9 mouse cellular contexts compared by ENCODE assay signal in the genomic region with DNA sequence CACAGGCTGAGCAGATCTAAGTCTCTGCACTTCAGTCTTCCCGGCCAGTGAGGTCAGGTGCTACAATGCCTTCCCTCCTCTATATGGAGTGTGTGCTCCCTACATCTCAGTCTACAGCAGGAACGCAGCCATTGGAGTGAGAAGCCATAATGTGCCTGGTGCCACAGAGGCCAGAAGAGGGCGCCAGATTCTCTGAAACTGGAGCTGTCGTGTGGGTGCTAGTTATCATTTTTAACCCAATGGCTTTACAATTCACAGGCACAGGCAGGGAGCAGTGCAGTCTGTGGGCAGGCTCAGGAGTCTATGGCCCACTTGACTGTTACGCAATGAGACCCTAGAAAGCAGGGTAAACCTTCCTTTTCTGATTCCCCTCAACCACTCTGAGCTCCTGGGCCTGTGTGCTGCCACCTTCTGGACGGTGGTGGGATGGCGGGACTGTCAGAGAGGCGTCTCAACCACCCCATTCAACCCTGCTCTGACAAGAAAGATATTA. TPM values are rescaled to one million over a fixed set of nuclear protein-coding genes. Genes with fewer than 3 reads are reported as not detected.
A peak's percentile ranks its signal among the peaks of the same experiment; 100 is the strongest.
DNase-seq lines count a peak whose midpoint lies in the region; ATAC-seq and TF ChIP-seq lines count a peak whose summit lies in the region.
"Had no signal": no experiment of that assay in that cellular context is flagged by ENCODE, and none has a peak within 500 bp of the region (broad histone marks: within the 10 kb centered on the region; RNA-seq: fewer than 3 reads in every experiment).

No protein-coding gene starts in this region.

- peak overlapping the region; percentile 39 for H3K4me2 ChIP-seq in forebrain, embryonic 13.5 days
- peak overlapping the region; percentile 69 for H3K4me2 ChIP-seq in liver, postnatal 0 days (ENCODE audit: low read depth, low read length)
- H3K4me2 ChIP-seq in neural tube, embryonic 13.5 days, result peak overlapping the region; percentile 32; the same call in 1 of the 2 replicates

- peak; percentile 38; the same call in 1 of the 2 replicates for ATAC-seq in forebrain, embryonic 13.5 days
- ATAC-seq in liver, postnatal 0 days, result peak; percentile 81
- ATAC-seq in neural tube, embryonic 13.5 days (ENCODE audit: low read depth), result peak; percentile 50

- H3K27me3 ChIP-seq in forebrain, embryonic 13.5 days, result no peaks in the 10 kb centered on the region
- no peaks in the 10 kb centered on the region for H3K27me3 ChIP-seq in liver, postnatal 0 days (ENCODE audit: insufficient read depth, low read length)
- no peaks in the 10 kb centered on the region for H3K27me3 ChIP-seq in neural tube, embryonic 13.5 days

- peak; percentile 80 for DNase-seq in ES-E14 (ENCODE audit: low read depth, low spot score)
- peak; percentile 37 for DNase-seq in cerebellum, adult 11 months
- peak; percentile 80 to 89 for DNase-seq in heart, postnatal 14 days
- peak; percentile 90 to 91 for DNase-seq in kidney, postnatal 4 days
- peak; percentile 88 for DNase-seq in liver, postnatal 0 days
- DNase-seq in testis, postnatal 10 days (ENCODE audit: low spot score), result peak; percentile 90

- intact Hi-C loops in heart, postnatal 14 days (cut with DNase I), result loop anchor here (10.0 kb wide), 1 partner anchor 176 kb away; no protein-coding TSS in a partner anchor

- peak overlapping the region; percentile 23; the same call in 1 of the 2 replicates for H3K9ac ChIP-seq in ES-E14 (ENCODE audit: insufficient read depth, low read depth, low read length, poor library complexity, severe bottlenecking)
- H3K9ac ChIP-seq in forebrain, embryonic 13.5 days, result no peak overlapping the region
- H3K9ac ChIP-seq in liver, postnatal 0 days (replicated peaks), result no peak overlapping the region
- no peak overlapping the region for H3K9ac ChIP-seq in neural tube, embryonic 13.5 days

- in situ Hi-C loops in ES-E14 (cut with MboI; ENCODE audit: low sequenced_read_pairs in 2 of 2, unreplicated experiment in 2 of 2), result no loop called here

- TF ChIP-seq EP300 in liver, postnatal 0 days (IDR thresholded peaks at IDR 0.05; ENCODE audit: low read depth), result no peak

- WGBS in forebrain, embryonic 13.5 days, result 7% methylated on average over 8 of the region's 8 CpGs
- WGBS in liver, postnatal 0 days (ENCODE audit: insufficient replicate concordance), result 3% methylated on average over 8 of the region's 8 CpGs
- 8% methylated on average over 8 of the region's 8 CpGs for WGBS in neural tube, embryonic 13.5 days

- peak; percentile 89 for TF ChIP-seq CTCF in liver, postnatal 0 days (IDR thresholded peaks at IDR 0.05; ENCODE audit: low read depth)

- H3K4me1 ChIP-seq in ES-E14 (ENCODE audit: control insufficient read depth in 2 of 2, insufficient read depth in 2 of 2, low read length in 2 of 2, poor library complexity in 1 of 2), result peaks cover 0 to 3% of the 10 kb centered on the region in 2 experiments; a peak in 1 of 4 replicates
- no peaks in the 10 kb centered on the region for H3K4me1 ChIP-seq in forebrain, embryonic 13.5 days
- peaks cover 11% of the 10 kb centered on the region for H3K4me1 ChIP-seq in liver, postnatal 0 days (ENCODE audit: insufficient read depth)
- no peaks in the 10 kb centered on the region for H3K4me1 ChIP-seq in neural tube, embryonic 13.5 days (replicated peaks)

- no peak overlapping the region for H3K27ac ChIP-seq in ES-E14 (ENCODE audit: insufficient read depth, low read depth, low read length, poor library complexity, severe bottlenecking)
- no peak overlapping the region for H3K27ac ChIP-seq in forebrain, embryonic 13.5 days
- H3K27ac ChIP-seq in liver, postnatal 0 days (ENCODE audit: low read depth), result no peak overlapping the region
- no peak overlapping the region for H3K27ac ChIP-seq in neural tube, embryonic 13.5 days (replicated peaks)
- H3K27ac ChIP-seq: macrophage had no signal

- H3K4me3 ChIP-seq in ES-E14 (ENCODE audit: insufficient read depth in 1 of 2, low read depth in 1 of 2, low read length in 2 of 2, poor library complexity in 1 of 2, severe bottlenecking in 1 of 2), result peak overlapping the region in 1 of 2 experiments; percentile 44; a peak in 1 of 4 replicates
- no peak overlapping the region for H3K4me3 ChIP-seq in forebrain, embryonic 13.5 days
- H3K4me3 ChIP-seq in liver, postnatal 0 days (ENCODE audit: low read depth, low read length), result peak overlapping the region; percentile 28; the same call in 1 of the 2 replicates
- no peak overlapping the region for H3K4me3 ChIP-seq in neural tube, embryonic 13.5 days

- H3K36me3 ChIP-seq in ES-E14 (ENCODE audit: control insufficient read depth, insufficient read depth, low read length, poor library complexity, severe bottlenecking), result no peaks in the 10 kb centered on the region; the same call in 1 of the 2 replicates
- H3K36me3 ChIP-seq in forebrain, embryonic 13.5 days (ENCODE audit: poor library complexity, severe bottlenecking), result no peaks in the 10 kb centered on the region
- H3K36me3 ChIP-seq in liver, postnatal 0 days (replicated peaks; ENCODE audit: insufficient read depth, low read length), result no peaks in the 10 kb centered on the region
- no peaks in the 10 kb centered on the region for H3K36me3 ChIP-seq in neural tube, embryonic 13.5 days

- no peaks in the 10 kb centered on the region for H3K9me3 ChIP-seq in ES-E14 (ENCODE audit: control insufficient read depth, insufficient read depth, low read depth, low read length)
- no peaks in the 10 kb centered on the region for H3K9me3 ChIP-seq in forebrain, embryonic 13.5 days (replicated peaks)
- H3K9me3 ChIP-seq in liver, postnatal 0 days (ENCODE audit: low read length), result no peaks in the 10 kb centered on the region
- no peaks in the 10 kb centered on the region for H3K9me3 ChIP-seq in neural tube, embryonic 13.5 days

TF ChIP-seq in ES-E14, 5 proteins besides CTCF, POLR2A, EP300 and RAD21:
- no peak for TF ChIP-seq MAFK (IDR thresholded peaks at IDR 0.05; ENCODE audit: insufficient read depth, low read depth, low read length)
- no peak for TF ChIP-seq ZC3H11A (IDR thresholded peaks at IDR 0.05; ENCODE audit: borderline replicate concordance, low read depth, low read length)
- no peak for TF ChIP-seq CHD2 (IDR thresholded peaks at IDR 0.05; ENCODE audit: low read depth, low read length)

RNA-seq across cellular contexts. Expression of a gene that starts 18.9 kb away (rescaled TPM):
- 0.36 and 0.37 TPM in 2 replicates for total RNA-seq in ES-E14 (2012; rRNA removed)
- not detected in 2 replicates for polyA plus RNA-seq in forebrain, embryonic 13.5 days (2015; fragmentation: Nextera tagmentation; extraction: Ambion mirVana)
- under 1 TPM; 0.44 to 0.53 TPM for total RNA-seq in heart, postnatal 14 days (2021)
- 0.25 and 0.39 TPM in 2 replicates for polyA plus RNA-seq in liver, postnatal 0 days (2015; fragmentation: Nextera tagmentation; extraction: Ambion mirVana)
- not detected in 2 replicates for polyA plus RNA-seq in neural tube, embryonic 13.5 days (2015; fragmentation: Nextera tagmentation; extraction: Ambion mirVana)
- polyA plus RNA-seq: macrophage had no signal

RNA-seq across cellular contexts. Expression of a gene that starts 23.0 kb away (rescaled TPM):
- 3.3 and 6.2 TPM in 2 replicates for total RNA-seq in ES-E14 (2012; rRNA removed)
- 0.13 TPM in 2 replicates for polyA plus RNA-seq in forebrain, embryonic 13.5 days (2015; fragmentation: Nextera tagmentation; extraction: Ambion mirVana)
- total RNA-seq in heart, postnatal 14 days (2021), result 1 to 10 TPM; 2.5 to 2.9 TPM
- polyA plus RNA-seq in liver, postnatal 0 days (2015; fragmentation: Nextera tagmentation; extraction: Ambion mirVana), result 0.22 and 0.30 TPM in 2 replicates
- 0.08 and 0.39 TPM in 2 replicates for polyA plus RNA-seq in neural tube, embryonic 13.5 days (2015; fragmentation: Nextera tagmentation; extraction: Ambion mirVana)

RNA-seq across cellular contexts. Expression of a gene that starts 50.4 kb away (rescaled TPM):
- 0.85 and 0.95 TPM in 2 replicates for total RNA-seq in ES-E14 (2012; rRNA removed)
- polyA plus RNA-seq in forebrain, embryonic 13.5 days (2015; fragmentation: Nextera tagmentation; extraction: Ambion mirVana), result 0.09 TPM in 1 of 2 replicates, not detected in the other
- 1 to 10 TPM in 1 of 2 experiments, under 1 TPM in 1; 0.61 to 1.1 TPM for total RNA-seq in heart, postnatal 14 days (2021)
- 0.02 and 0.11 TPM in 2 replicates for polyA plus RNA-seq in liver, postnatal 0 days (2015; fragmentation: Nextera tagmentation; extraction: Ambion mirVana)
- polyA plus RNA-seq in neural tube, embryonic 13.5 days (2015; fragmentation: Nextera tagmentation; extraction: Ambion mirVana), result 0.33 and 0.83 TPM in 2 replicates

Comparison
In these comparisons a context has a peak if more than half of its experiments do, and no peak if none do; other contexts are left out.
1. DNase-seq: peak in every context shown above with its lines; median percentile 90 in kidney, postnatal 4 days; 90 in testis, postnatal 10 days; 88 in liver, postnatal 0 days; 84 in heart, postnatal 14 days; 80 in ES-E14; 37 in cerebellum, adult 11 months.